Mouse (Mus musculus) embryo, embryonic 10.5 days (tissue): ENCODE measurements around the gene Angptl6.

Experiments used
- DNase-seq: peaks from one replicate; pipeline ENCODE4 v3.0.0-alpha.2; 2015; ENCODE audit warnings: low spot score

The Angptl6 gene

GRCm38 (mm10) chr9:20886563-20886962, 7.0 kb upstream of the Angptl6 start:
- DNase-seq, result no peak

GRCm38 (mm10) chr9:20878710-20879065, 839 bp downstream of the Angptl6 start:
- DNase-seq, result no peak

- peak; percentile 99 for DNase-seq
Measured at GRCm38 (mm10) chr9:20878041-20878709, 1.4 kb downstream of the Angptl6 start.

- DNase-seq, result no peak
Measured at GRCm38 (mm10) chr9:20877118-20878040, 2.1 kb downstream of the Angptl6 start.

GRCm38 (mm10) chr9:20876318-20877117, 3.0 kb downstream of the Angptl6 start:
- DNase-seq, result no peak

GRCm38 (mm10) chr9:20875021-20875790, 4.3 kb downstream of the Angptl6 start:
- peak; percentile 32 for DNase-seq

DNA sequence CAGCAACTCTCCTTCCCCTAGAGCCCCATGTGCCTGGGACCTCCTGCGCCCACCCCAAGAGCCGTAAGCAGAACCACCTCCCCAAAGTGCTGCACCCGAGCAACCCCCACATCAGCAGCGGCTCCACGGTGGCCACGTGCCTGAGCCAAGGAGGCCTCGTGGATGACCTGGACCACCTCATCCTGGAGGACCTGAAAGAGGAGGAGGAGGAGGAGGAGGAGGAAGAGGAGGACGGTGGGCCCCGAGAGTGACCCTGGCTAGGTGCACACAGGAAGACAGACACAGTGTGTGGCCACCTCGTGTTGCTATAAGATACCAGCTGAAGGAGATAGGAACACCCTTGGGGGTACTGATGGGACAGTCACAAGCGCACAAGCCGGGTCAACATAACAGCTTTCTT, 6.0 kb downstream of the Angptl6 start:
- no peak for DNase-seq

GRCm38 (mm10) chr9:20872991-20873390, 6.5 kb downstream of the Angptl6 start:
- DNase-seq, result no peak

- no peak for DNase-seq
Measured at GRCm38 (mm10) chr9:20870211-20871173, 9.0 kb downstream of the Angptl6 start.

- no peak for DNase-seq
Measured at GRCm38 (mm10) chr9:20869246-20869645, 10.3 kb downstream of the Angptl6 start.

DNA sequence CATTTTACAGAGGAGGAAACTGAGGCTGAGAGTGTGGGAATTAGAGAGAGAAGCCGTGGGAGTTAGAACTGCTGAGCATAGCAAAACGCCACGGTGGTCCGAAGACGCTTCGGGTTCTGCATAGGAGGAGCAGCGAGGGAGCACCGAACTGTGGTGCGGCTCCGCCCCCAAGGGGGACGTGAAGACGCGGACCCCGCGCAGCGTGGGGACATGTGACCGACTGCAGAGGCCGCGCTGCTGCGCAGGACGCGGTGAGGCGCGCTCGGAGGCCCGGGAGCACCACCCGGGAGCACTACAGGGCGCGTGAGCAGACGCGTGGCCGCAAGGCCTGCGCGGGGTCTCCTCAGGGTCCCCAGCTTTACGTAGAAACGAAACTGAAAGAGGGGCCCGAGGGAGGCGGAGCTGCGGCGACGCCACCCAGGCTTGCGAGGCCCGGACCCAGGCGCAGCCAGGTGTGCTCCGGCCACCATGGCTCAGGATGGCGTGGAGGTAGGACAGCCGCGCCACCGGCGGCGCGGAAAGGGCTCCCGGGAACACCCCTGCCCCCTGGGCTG, 11.0 kb downstream of the Angptl6 start, which contains the start of gene A230050P20Rik:
A230050P20Rik (plus strand) TSS at position 195 of the 554 bp plus-strand sequence.
- DNase-seq, result no peak

- no peak for DNase-seq
Measured at GRCm38 (mm10) chr9:20866879-20867278, 12.6 kb downstream of the Angptl6 start.

- DNase-seq, result no peak
Measured at GRCm38 (mm10) chr9:20862225-20862624, 17.3 kb downstream of the Angptl6 start.

DNA sequence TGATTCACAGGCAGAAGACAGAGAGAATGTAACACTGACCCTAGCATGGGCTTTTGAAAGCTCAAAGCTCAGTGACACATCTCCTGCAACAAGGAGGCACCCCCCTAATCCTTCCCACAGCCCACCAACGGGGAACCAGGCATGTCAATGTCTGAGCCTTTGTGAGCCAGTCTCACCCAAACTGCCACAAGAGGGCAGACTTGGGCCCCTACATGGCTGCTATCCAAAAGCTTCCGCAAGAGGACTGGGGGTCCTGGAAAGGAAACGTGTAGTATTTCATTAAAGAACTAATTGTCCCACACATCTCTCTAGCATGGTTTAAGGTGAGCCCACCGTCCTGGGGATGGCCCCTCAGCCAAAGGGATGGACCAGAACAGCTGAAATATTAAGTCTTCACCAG, 17.7 kb downstream of the Angptl6 start:
- DNase-seq, result peak; percentile 68

- no peak for DNase-seq
Measured at GRCm38 (mm10) chr9:20859926-20860325, 19.6 kb downstream of the Angptl6 start.

DNA sequence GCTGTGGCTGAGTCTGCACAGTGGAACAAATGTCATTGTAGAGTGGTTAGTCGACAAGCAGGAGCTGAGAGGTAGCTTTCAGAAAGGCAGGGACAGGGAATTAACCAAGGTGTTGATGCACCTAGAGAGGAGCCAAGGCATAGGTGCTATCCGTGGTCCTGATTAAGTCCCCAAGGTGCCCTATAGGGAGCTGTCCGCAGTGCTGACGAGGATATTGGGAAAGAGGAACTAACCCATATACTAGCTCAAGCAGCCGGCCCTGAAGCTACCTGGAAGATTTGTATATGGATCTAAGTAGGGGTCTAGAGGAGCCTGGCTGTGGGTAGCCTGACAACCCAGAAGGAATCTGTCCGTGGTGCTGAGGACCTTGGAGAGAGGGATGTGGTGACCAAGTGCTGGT, 22.4 kb downstream of the Angptl6 start:
- DNase-seq, result peak; percentile 85

GRCm38 (mm10) chr9:20850179-20850578, 29.3 kb downstream of the Angptl6 start:
- DNase-seq, result no peak

DNA sequence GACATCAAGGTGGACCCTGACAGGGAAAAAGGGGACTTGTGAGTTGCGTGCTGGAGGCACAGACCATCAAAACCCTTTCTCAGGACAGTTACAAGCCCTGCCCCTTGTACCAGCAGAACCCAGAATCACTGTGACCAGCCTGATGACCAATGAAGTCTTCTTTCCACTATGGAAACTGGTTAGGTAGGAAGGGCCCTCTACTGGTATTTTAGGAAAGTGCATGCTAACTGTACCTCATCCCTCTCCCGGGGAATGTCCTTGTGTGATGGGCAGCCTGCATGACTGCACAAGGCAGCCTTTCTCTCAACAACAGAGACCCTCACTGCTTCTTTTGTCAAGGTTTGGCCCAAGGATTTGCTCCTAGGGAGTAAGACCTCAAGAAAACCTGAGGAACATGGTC, 36.9 kb downstream of the Angptl6 start:
- peak; percentile 62 for DNase-seq

- DNase-seq, result no peak
Measured at GRCm38 (mm10) chr9:20842211-20842610, 37.3 kb downstream of the Angptl6 start.

GRCm38 (mm10) chr9:20838931-20839330, 40.6 kb downstream of the Angptl6 start:
- DNase-seq, result no peak
